Mouse (Mus musculus): ENCODE data around the gene Hnrnpdl.
A peak's percentile ranks its signal among the peaks of the same experiment; 100 is the strongest.

Hnrnpdl gene

DNA sequence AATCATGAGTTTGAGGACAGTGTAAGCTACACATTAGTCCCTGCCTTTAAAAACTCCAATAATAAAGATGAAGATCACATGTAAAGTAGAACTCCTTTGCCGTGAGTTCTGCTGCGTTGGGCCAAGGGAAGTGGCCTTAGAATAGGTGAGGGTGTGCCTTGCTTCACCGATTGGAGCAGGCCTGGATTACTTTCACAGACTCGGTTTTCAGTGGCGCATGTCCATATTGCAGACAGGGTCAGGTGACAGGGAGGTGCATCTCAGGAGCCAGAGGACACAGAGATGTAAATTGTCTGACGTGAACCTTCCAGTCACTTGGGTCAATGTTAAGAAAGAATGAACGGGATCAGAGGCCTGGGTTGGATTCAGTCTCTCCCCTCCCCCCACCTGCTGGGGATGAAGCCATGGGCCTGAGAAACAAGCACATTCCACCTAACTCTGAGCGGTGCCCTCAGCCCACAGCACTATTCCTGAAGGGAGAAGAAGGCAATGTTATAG lies 7.7 kb upstream of the Hnrnpdl start:
- no peak for DNase-seq (ENCODE audit: low spot score)

DNA sequence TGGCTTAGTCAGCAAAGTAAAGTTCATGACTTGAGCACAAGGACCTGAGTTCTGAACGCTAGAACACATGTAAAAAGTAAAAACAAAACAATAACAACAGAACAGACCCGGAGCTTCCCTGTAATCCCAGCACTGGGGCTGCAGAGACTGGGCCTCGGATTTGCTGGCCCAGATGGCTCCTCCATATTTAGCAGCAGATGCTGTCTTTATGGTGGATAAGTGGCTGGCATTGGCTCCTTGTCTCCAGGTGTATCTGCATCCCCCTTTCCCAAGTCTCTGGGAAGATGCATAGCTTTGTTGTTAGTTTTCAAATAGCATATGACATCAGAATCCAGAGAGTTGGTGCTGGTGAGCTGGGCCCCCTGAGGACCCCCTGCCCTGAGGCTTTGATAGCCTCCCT lies 6.6 kb upstream of the Hnrnpdl start:
- DNase-seq (ENCODE audit: low spot score), result no peak

DNA sequence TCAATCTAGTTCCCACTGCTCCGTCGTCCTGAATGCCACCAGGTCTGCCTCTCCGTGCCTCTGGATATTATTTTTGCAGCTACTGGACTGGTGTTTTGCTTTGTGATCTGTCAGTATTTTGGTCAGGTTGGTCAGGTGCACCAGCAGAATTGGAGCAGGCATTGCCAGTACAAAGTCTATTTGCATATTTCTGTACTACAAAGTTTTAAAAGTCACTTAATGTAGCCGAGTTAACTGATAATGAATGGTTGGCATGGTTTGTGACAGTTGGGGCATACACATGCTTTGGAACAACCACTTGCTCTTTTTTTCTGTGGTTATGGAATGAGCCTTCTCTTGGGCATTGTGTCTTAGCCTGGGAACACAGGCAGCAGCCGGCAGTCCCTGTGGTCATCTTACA lies 5.2 kb upstream of the Hnrnpdl start:
- no peak for DNase-seq (ENCODE audit: low spot score)

DNA sequence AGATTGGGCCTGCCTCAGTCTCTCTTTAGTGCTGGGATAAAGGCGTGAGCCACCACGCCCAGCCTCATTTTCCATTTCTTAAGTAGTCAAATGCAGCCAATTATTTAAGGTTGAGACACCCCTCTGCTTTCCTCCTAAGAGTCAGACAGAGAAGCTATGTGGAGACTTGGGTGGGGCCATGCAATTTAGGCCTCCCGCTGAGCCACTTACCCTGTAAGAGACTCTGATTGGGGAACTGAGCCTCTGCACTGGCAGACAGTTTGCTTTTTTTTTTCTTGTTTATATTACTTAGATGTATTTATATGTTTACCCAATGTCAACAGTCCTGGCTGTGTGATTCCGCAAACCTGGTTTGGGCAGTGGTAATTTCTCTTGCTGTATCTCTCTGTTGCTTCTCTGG lies 4.6 kb upstream of the Hnrnpdl start:
- no peak for DNase-seq (ENCODE audit: low spot score)

DNA sequence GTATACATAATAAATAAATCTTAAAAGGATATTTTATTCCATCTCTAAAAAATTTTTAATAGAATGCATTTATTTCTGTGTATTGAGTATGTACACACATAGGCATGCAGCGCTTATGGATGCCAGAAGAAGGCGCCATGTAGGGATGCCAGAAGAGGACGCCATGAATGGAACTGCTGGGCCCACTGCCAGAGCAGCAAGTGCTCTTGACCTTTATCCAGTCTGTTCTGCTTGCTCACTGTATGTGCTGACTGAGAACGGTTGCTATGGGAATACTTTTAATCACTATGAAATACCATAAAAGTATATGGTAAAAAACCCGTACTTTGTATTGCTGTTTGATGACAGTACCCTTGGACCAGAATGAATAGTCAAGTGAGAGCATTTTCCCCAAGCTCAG lies 3.9 kb upstream of the Hnrnpdl start:
- no peak for DNase-seq (ENCODE audit: low spot score)

DNA sequence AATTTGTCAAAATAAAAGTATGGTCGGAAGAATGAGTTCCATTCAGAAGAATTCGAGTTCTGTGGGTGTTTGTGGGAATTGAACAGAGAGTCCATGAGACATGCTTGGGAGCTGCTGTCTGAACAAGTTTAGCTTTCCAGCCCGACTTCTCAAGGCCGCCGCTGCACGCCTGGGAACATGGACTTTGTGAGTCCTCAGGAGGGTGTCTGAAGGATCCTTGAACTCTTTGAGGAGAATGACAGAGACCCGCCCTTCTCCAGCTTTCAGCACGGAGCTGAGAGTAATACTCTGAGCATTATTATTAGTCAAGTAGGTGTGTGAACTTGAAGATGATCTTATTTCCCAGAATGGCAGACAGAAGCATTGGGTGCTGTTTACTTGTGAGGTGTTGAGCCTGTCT lies 3.0 kb upstream of the Hnrnpdl start:
- DNase-seq (ENCODE audit: low spot score), result no peak

DNA sequence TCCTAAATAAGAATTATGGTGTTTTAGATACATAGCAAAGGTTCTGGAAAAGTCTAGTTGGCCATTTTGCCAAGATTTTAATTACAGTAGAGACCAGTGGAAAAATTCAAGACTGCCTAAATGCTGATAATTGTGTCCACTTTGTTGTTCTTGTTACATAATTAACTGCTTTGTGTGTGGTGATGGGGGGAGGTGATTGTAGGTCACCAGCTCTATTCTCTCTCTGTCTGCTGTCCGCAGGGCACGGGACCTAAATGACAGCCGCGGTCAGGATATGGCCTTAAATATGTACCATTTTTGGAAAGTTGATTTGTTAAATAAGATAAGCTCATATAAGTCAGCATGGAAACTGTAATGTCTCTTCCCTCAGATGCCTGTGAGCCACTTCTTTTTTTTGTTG lies 1.8 kb upstream of the Hnrnpdl start:
- DNase-seq (ENCODE audit: low spot score), result no peak

DNA sequence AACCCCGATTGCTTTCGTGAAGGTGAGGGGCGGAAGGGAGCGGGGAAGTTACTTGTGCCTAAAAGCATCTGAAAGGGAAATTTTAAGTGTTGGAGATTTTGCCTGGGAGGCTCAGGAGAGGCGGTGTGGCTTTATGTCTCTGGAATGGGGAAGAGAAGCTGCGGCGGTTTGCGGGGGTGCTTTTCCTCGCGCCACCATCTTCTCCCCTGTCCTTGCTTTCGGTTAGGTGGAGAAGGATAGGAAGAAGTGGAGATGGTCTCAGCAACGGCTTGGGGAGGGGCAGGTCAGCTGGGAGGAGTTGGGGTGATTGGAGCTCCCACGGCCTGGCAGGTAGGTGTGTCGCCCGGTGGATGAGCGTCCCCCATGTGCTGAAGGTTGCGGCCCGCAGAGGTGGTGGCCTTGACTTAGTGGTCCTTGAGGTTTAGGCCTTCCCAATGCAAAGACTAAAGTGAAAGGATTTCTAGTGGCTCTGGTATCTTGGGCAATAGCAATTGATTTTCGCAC lies 869 bp upstream of the Hnrnpdl start:
- DNase-seq (ENCODE audit: low spot score), result no peak

DNA sequence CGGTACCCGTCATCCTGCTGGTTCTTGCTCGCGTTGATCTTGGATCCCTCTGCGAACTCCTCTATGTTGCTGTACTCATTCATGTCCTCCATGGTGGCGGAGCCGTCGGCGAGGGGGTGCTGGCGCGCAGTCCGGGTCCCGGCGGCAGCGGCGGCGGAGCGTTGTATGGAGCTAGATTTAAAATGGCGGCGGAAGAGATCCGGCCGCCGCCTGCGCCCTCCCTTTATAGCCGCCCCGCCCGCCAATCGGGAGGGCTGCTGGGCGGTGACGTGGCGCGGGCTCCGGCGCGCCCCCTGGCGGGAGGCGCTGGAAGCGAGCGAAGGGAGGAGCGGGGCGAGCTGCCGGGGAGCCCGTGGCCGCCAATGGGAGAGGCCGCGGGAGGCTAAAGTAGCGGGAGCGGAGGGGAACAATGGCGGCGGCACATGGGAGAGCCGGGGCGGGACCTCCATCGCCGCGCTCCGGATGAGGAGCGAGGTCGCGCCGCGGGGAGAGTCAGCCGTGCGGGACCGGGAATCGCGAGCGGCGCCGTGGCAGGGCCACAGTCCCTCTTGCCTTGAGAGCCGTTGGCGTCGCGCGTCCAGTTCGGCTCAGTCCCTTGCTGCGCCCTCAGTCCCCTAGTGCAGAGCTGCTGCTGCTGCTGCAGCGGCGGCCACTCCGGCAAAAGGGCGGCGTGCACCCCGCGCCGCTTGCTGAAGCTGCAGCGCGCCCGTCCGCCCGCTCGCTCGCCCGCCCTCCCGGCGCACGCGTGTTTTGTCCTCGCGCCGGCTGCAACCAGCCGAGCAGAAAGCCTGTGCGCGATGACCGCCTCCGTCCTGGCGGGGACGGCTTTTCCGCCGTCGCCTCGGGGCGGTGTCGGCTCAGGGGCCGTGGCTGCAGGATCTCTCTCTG lies 506 bp downstream of the Hnrnpdl start:
- peak; percentile 95 for DNase-seq (ENCODE audit: low spot score)

DNA sequence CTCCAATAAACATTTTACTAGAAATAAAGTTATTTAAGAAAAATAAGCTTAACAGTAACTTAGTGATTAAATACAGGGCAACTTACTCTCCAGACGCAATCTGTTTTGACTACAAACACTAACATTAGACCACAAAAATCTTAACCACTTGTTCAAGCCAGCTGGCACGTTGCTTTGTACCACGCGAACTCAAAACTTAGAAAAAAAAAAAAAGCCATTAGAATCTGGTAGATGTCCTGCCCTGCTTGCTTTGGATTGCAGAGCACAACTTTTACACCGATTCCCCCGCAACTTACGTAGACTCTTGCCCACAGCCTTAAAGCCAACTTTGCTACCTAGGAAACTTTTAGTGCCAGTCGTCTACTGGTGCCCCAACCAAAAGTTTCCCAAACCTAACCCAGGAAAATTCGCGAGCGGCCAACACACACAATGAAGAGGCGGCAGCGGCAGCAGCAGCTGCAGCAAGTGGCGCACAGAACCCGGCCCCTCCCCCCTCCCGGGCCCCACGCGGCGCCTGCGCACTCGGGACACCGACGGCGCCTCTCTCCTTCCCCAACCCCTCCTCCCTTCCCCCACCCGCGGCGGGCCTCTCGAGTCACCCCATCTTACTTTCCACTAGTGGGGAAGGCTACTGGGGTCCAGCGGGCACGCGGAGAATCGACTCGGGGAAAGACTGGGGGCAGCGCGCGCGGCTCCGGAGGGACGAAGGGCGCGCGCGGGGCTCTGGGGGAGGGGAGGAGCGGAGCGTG lies 1.3 kb downstream of the Hnrnpdl start:
- peak; percentile 77 for DNase-seq (ENCODE audit: low spot score)

DNA sequence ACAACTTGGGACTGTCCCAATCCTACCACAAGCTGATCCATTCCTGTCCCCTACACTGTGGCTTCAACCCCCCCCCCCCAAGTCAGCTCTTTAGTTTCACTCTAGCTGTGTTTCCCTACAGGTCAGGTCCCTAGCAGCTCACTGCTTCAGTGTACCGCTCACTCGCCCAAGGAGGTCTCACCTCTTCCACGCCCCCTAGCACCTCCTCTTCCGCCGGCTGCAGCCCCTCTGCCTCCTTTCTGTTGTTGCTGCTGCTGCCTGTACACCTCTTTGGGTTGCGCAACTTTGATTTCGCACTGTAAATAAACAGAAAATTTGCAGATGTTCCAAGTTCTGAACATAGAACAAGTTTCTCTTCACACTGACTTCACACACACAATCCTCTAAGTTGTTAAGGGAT lies 2.8 kb downstream of the Hnrnpdl start:
- DNase-seq (ENCODE audit: low spot score), result no peak

DNA sequence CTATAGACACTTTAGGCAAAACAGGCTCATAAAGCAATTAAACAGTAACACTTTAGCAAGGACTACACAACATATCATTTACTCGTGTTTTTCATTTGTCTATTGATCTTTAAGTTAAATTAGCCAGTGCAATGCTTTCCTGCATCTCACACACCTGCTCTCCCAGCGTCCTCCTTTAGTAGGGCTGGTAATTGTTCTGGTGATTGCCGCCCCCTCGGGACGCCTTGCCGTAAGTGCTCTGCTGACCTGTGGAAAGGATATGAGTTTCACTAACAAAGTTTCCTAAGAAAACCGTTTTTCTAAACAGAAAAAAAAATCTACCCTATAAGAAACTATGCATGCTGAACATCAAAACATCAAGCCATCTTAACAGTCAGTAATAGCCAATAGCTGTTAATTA lies 3.5 kb downstream of the Hnrnpdl start:
- DNase-seq (ENCODE audit: low spot score), result no peak

DNA sequence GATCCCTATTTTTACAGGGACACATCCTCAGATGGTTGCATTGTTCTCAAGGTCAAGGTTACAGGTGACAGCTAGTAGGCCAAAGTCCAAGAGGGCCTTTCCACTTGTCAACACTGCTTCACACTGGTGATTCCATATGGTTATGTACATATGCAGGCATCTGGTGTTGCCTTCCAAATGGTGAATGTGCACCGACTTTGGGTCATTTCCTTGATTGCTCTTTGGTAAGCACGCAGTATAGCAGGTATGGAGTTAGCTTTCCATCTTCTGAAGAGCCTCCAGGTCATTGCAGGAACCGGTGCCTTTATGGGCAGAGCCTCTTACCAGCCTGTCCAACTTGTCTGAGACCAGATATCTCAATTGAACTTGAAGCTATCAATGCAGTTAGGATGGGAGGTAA lies 6.8 kb downstream of the Hnrnpdl start:
- DNase-seq (ENCODE audit: low spot score), result no peak

DNA sequence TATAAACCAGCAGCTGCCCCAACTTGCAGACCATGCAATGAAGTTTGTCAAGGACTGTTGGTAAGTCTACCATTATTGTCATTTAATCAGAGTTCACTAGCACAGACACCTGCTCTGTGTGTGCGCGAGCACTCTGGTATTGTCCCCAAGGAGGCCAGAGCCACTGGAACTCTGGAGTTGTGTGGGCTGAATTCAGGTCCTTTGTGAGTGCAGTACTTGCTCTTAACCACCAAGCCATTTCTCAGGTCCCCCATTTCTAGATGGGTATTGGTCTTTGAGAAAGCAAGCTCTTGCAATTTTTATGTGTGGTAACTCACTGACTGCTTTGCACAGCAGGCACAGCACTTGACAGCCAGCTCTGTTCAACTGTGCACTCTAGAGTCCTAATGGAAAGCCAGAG lies 7.4 kb downstream of the Hnrnpdl start:
- DNase-seq (ENCODE audit: low spot score), result no peak

DNA sequence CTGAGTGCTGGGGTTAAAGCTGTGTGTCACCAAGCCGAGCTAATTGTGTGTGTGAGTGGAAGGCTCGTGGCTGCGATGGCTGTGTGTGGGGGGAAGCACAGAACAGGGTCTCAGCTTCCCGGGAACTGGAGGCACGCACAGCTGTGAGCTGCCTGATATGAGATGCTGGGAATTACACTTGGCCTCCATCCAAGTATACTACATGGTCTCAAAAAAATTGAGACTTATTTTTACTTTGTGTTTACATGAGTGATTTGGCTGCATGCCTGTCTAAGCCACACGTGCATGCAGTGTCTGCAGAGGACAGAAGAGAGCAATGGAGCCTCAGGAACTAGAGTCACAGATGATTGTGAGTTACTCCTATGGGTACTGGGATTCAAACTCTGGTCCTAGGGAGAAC lies 9.4 kb downstream of the Hnrnpdl start:
- no peak for DNase-seq (ENCODE audit: low spot score)

DNA sequence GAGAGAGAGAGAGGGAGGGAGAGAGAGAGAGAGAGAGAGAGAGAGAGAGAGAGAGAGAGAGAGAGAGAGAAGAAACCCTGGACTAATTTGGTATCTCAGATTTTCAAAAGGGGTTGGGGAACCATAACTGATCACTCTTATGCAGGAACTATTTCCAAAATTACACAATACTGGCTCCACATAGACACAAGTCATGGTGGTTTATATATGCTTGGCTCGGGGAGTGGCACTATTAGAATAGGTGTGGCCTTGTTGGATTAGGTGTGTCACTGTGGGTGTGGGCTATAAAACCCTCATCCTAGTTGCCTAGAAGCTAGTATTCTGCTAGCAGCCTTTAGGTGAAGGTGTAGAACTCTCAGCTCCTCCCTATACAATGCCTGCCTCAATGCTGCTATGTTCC lies 14.6 kb downstream of the Hnrnpdl start:
- no peak for DNase-seq (ENCODE audit: low spot score)

DNA sequence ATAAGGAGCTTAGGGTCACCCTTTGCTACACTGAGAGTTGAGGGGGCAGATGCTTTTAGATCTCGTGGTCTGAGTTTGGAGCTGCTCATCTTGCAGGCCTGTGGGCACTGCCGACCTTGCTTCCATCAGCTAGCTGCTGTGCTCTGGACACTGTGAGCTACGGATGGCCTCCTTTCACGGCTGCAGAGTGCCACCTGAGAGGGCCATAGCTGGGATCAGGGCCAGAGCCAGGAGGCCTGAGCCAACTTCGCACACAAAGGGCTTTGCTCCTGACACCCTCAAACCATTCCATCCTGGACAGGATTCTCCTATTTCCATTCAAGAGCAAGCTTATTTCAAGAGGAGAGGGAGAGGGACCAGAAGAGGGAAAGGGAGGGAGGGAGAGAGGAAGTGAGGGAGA lies 15.1 kb downstream of the Hnrnpdl start:
- DNase-seq (ENCODE audit: low spot score), result no peak

DNA sequence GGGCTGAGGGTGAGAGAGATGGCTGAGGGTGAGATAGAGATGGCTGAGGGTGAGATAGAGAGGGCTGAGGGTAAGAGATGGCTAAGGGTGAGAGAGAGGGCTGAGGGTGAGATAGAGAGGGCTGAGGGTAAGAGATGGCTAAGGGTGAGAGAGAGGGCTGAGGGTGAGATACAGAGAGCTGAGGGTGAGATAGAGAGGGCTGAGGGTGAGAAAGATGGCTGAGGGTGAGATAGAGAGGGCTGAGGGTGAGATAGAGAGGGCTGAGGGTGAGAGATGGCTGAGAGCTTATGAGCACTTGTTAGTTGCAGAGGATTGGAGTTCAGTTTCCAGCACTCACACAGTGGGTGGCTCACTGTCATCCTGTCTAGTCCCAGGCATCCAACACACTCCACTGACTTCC lies 19.4 kb downstream of the Hnrnpdl start:
- no peak for DNase-seq (ENCODE audit: low spot score)

DNA sequence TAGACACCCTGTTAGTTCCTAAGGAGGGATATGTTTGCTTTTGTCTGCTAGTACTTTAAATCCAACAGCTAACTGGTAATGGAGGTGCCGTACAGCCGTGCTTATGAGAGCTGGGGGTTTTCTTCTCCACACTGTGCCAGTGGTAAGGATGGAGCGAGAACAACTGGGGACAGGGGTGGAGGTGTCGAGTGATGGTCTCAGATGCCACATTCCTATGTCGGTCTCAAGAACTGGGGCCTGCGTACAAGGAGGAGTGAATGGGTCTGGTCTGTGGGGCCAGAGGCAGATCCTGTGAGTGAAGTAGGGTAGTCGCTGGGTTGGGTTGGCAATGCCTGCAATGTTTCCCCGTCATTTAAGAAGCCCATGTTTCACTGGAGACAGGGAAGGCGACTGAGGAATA lies 26.9 kb downstream of the Hnrnpdl start:
- DNase-seq (ENCODE audit: low spot score), result no peak

DNA sequence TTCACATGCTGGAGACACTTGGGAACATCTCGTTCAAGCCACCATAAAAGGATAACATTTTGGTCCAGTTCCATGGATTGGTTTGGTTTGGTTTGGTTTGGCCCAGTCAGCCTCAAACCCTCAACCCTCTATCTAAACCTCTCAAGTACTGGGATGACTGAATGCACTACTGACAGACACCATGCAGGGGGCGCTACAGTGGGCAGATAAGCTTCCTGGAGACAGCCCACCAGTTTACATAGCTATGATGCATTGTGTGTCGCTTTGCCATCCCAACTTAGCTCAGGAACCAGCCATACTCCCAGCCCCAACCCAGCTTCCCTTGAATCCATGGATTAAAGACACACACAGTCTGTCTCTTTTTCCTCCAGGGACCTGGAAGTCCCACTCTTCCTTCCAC lies 31.0 kb downstream of the Hnrnpdl start:
- DNase-seq (ENCODE audit: low spot score), result no peak

DNA sequence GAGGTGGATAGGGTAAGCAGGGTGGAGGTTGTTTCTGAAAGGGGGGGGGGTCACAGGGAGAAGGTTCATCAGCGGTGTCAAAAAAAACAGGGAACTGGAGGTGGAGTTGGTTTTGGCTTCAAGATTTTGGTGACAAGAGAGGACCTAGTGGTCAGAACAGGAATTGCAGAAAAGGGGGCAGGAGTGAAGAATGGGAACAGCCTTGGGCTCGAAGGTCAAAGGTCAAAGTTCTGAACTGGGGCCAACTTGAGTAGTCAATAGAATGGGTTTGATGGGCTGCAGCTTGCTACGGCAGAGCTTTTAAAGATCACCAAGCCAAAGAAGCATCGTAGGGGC lies 32.5 kb downstream of the Hnrnpdl start:
- DNase-seq (ENCODE audit: low spot score), result no peak

DNA sequence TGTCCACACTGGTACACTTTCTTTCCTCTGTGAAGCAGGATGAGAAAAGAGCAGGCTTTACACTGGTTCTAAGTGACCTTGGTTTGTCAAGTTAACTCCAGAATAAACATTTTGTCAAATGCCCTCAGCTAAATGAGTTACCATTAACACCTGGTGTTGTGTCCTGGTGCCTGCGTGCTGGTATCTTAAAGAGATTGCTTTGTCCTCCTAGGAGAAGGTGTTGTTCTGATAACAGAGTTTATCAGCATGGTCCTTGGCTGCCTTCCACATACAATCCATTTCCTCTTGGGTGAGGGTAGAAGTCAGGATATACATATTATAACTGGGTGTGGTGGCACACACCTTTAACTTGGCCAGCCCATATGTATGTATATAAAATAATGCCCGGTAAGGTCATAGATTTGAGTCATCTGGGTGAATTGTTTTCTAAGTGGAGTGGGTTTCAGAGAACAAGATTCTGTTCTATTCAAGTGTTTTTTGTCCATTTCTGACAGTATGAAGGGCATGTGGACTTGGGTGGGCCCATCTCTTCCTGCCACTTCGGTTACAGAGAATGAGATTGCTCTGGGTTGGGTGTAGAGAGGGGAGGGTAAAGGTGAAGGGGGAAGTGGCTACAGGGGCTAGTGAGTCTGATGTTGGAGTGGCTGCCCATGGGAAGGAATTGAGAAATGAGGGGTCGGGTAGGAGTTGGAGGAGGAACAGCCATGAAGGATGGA lies 33.0 kb downstream of the Hnrnpdl start:
- DNase-seq (ENCODE audit: low spot score), result no peak

DNA sequence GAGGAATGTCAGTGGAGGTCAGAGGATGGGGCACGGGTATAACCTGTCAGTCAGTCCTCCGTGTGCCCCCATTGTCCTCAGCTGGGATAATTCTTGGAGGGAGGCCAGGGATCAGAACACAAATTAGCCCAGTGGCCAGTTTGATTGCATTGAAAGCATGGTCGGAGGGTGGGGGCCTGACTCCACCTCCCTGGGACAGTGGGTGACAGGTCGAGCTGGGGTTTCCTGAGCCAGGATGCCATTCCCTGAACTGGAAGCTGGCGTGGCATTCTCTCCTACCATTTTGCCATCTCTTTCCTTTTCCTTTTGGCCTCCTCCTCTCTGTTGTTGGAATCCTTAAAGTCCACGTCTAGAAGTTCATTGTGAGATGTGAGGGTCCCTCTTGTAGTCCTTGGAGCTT lies 33.6 kb downstream of the Hnrnpdl start:
- no peak for DNase-seq (ENCODE audit: low spot score)
